Mouse (Mus musculus) activated CD4-positive, CD25-positive, alpha-beta regulatory T cell (primary cell): Measurements from ENCODE around the gene Hist1h2ag. TPM values are rescaled to one million over a fixed set of nuclear protein-coding genes. Genes with fewer than 3 reads are reported as not detected.

ENCODE experiments used
- polyA plus RNA-seq, 2 experiments: library from polyadenylated mRNA; unstranded; fragments of 100-300 nt; shearing (Covaris generic); gene quantifications; one replicate each; pipeline ENCODE4 v1.2.1; 2017

Hist1h2ag gene
- polyA plus RNA-seq = 10 to 100 TPM; 12.1 to 24.2 TPM

GRCm38 (mm10) chr13:22042568-22043502 lies at the start of gene Hist1h2ag, which contains the start of gene Hist1h2bj:
Hist1h2ag (minus strand) TSS chr13:22042944.
Hist1h2bj (plus strand) TSS chr13:22043214.

GRCm38 (mm10) chr13:22084140-22084539 lies 41.4 kb upstream of the Hist1h2ag start, which contains the start of gene Vmn1r188:
Vmn1r188 (plus strand) TSS chr13:22084440.

GRCm38 (mm10) chr13:22041142-22041536 lies 1.6 kb downstream of the Hist1h2ag start, which contains the start of gene Hist1h4i:
Hist1h4i (minus strand) TSS chr13:22041362.

GRCm38 (mm10) chr13:22035267-22036148 lies 7.2 kb downstream of the Hist1h2ag start, which contains the start of the genes Hist1h2ah and Hist1h2bk:
Hist1h2ah (minus strand) TSS chr13:22035568.
Hist1h2bk (plus strand) TSS chr13:22035870.

GRCm38 (mm10) chr13:22009642-22010041 lies 33.1 kb downstream of the Hist1h2ag start, which contains the start of gene Prss16:
Prss16 (minus strand) TSS chr13:22009742.

Other genes with a start within 250 kb of the Hist1h2ag start
- gene Hist1h2bq, start 232.7 kb downstream of the Hist1h2ag start, polyA plus RNA-seq = 10 to 100 TPM; 10.3 to 13.9 TPM
- gene Hist1h2ao, start 232.5 kb downstream of the Hist1h2ag start, polyA plus RNA-seq = not detected
- 10 to 100 TPM; 27.8 to 33.8 TPM for gene Hist1h4m, start 231.2 kb downstream of the Hist1h2ag start, polyA plus RNA-seq
- 10 to 100 TPM in 1 of 2 experiments, 1 to 10 TPM in 1; 6.0 to 10.8 TPM for gene Hist1h4n, start 210.7 kb downstream of the Hist1h2ag start, polyA plus RNA-seq
- 100 to 1,000 TPM; 513 to 599 TPM for gene Hist1h2ap, start 209.4 kb downstream of the Hist1h2ag start, polyA plus RNA-seq
- gene Hist1h2br, start 209.2 kb downstream of the Hist1h2ag start, polyA plus RNA-seq = 10 to 100 TPM; 10.1 to 13.9 TPM
- gene Zfp184, start 97.8 kb downstream of the Hist1h2ag start, polyA plus RNA-seq = under 1 TPM in 1 of 2 experiments, not detected in 1; 0.09 TPM
- gene Pom121l2, start 61.8 kb downstream of the Hist1h2ag start, polyA plus RNA-seq = not detected
- under 1 TPM; 0.28 to 0.85 TPM for gene Prss16, start 33.2 kb downstream of the Hist1h2ag start, polyA plus RNA-seq
- gene Hist1h2ah, start 7.4 kb downstream of the Hist1h2ag start, polyA plus RNA-seq = not detected
- 1 to 10 TPM in 1 of 2 experiments, under 1 TPM in 1; 0.45 to 2.6 TPM for gene Hist1h2bk, start 7.1 kb downstream of the Hist1h2ag start, polyA plus RNA-seq
- gene Hist1h4i, start 1.6 kb downstream of the Hist1h2ag start, polyA plus RNA-seq = 10 to 100 TPM; 12.3 to 15.6 TPM
- gene Hist1h2bj, start 270 bp upstream of the Hist1h2ag start, polyA plus RNA-seq = 10 to 100 TPM in 1 of 2 experiments, 1 to 10 TPM in 1; 4.8 to 10.1 TPM
- not detected for gene Vmn1r188, start 41.5 kb upstream of the Hist1h2ag start, polyA plus RNA-seq
- not detected for gene Vmn1r189, start 62.9 kb upstream of the Hist1h2ag start, polyA plus RNA-seq
- not detected for gene Vmn1r191, start 141.0 kb upstream of the Hist1h2ag start, polyA plus RNA-seq
- gene Vmn1r192, start 148.2 kb upstream of the Hist1h2ag start, polyA plus RNA-seq = not detected
- under 1 TPM in 1 of 2 experiments, not detected in 1; 0.48 TPM for gene Vmn1r193, start 180.2 kb upstream of the Hist1h2ag start, polyA plus RNA-seq
- gene Vmn1r194, start 201.3 kb upstream of the Hist1h2ag start, polyA plus RNA-seq = not detected
- gene Vmn1r195, start 227.6 kb upstream of the Hist1h2ag start, polyA plus RNA-seq = not detected
- gene Vmn1r196, start 247.0 kb upstream of the Hist1h2ag start, polyA plus RNA-seq = not detected